Mouse (Mus musculus): Measurements from ENCODE around the gene Fam129b. TPM values are rescaled to one million over a fixed set of nuclear protein-coding genes. Genes with fewer than 3 reads are reported as not detected.

The Fam129b gene
- polyA plus RNA-seq, 1 experiment, result 5.9 TPM

- H3K4me1 ChIP-seq (ENCODE audit: control insufficient read depth, insufficient read depth, insufficient read length, low read length), result 0 out of 2 replicates have a peak, but pooled peaks cover 3% of the 10 kb centered on the region
- 0 out of 2 replicates have a peak overlapping the region, but pooled peaks have one; percentile 16 for H3K27ac ChIP-seq (replicated peaks; ENCODE audit: low read depth, low read length)
- no peak overlapping the region for H3K4me3 ChIP-seq (ENCODE audit: insufficient read depth, low read depth, low read length)
These were observed 93.4 kb downstream of the Fam129b start for GRCm38 (mm10) chr2:32969326-32969725.

GRCm38 (mm10) chr2:32971235-32971634 is 95.3 kb downstream of the Fam129b start:
- H3K4me1 ChIP-seq (ENCODE audit: control insufficient read depth, insufficient read depth, insufficient read length, low read length), result 0 out of 2 replicates have a peak, but pooled peaks cover 3% of the 10 kb centered on the region
- H3K27ac ChIP-seq (replicated peaks; ENCODE audit: low read depth, low read length), result no peak overlapping the region
- no peak overlapping the region for H3K4me3 ChIP-seq (ENCODE audit: insufficient read depth, low read depth, low read length)

GRCm38 (mm10) chr2:32974216-32974615 is 98.3 kb downstream of the Fam129b start:
- Histone ChIP-seq H3K27ac (replicated peaks; ENCODE audit: low read depth, low read length) (no peak overlapping the region), H3K4me1 (ENCODE audit: control insufficient read depth, insufficient read depth, insufficient read length, low read length) (no peaks in the 10 kb centered on the region), H3K4me3 (ENCODE audit: insufficient read depth, low read depth, low read length) (no peak overlapping the region)

Other genes with a start within 250 kb of the Fam129b start
- 22.4 and 28.7 TPM in 2 replicates for gene Eng, start 229.5 kb upstream of the Fam129b start, polyA plus RNA-seq (2012; ENCODE audit: insufficient read depth, insufficient read length, missing spikeins)
- 2.8 and 2.9 TPM in 2 replicates for gene Fpgs, start 172.0 kb upstream of the Fam129b start, polyA plus RNA-seq (2012; ENCODE audit: insufficient read depth, insufficient read length, missing spikeins)
- 27.3 and 27.6 TPM in 2 replicates for gene Cdk9, start 163.0 kb upstream of the Fam129b start, polyA plus RNA-seq (2012; ENCODE audit: insufficient read depth, insufficient read length, missing spikeins)
- gene Sh2d3c, start 155.1 kb upstream of the Fam129b start, polyA plus RNA-seq (2012; ENCODE audit: insufficient read depth, insufficient read length, missing spikeins), result 4.4 and 6.3 TPM in 2 replicates
- gene 6330409D20Rik, start 135.1 kb upstream of the Fam129b start, polyA plus RNA-seq (2012; ENCODE audit: insufficient read depth, insufficient read length, missing spikeins), result not detected in 2 replicates
- 16.8 and 17.6 TPM in 2 replicates for gene Tor2a, start 118.9 kb upstream of the Fam129b start, polyA plus RNA-seq (2012; ENCODE audit: insufficient read depth, insufficient read length, missing spikeins)
- gene Ttc16, start 100.5 kb upstream of the Fam129b start, polyA plus RNA-seq (2012; ENCODE audit: insufficient read depth, insufficient read length, missing spikeins), result not detected in 2 replicates
- gene Ptrh1, start 100.3 kb upstream of the Fam129b start, polyA plus RNA-seq (2012; ENCODE audit: insufficient read depth, insufficient read length, missing spikeins), result 1.1 and 3.5 TPM in 2 replicates
- not detected in 2 replicates for gene Cfap157, start 91.7 kb upstream of the Fam129b start, polyA plus RNA-seq (2012; ENCODE audit: insufficient read depth, insufficient read length, missing spikeins)
- gene Stxbp1, start 28.9 kb upstream of the Fam129b start, polyA plus RNA-seq (2012; ENCODE audit: insufficient read depth, insufficient read length, missing spikeins), result 2.8 and 4.0 TPM in 2 replicates
- 5.8 and 7.5 TPM in 2 replicates for gene Rpl12, start 85.4 kb downstream of the Fam129b start, polyA plus RNA-seq (2012; ENCODE audit: insufficient read depth, insufficient read length, missing spikeins)
- gene Lrsam1, start 85.5 kb downstream of the Fam129b start, polyA plus RNA-seq (2012; ENCODE audit: insufficient read depth, insufficient read length, missing spikeins), result 6.6 and 13.1 TPM in 2 replicates
- gene Slc2a8, start 106.0 kb downstream of the Fam129b start, polyA plus RNA-seq (2012; ENCODE audit: insufficient read depth, insufficient read length, missing spikeins), result 13.1 and 15.2 TPM in 2 replicates